Mouse (Mus musculus): ENCODE data around the gene Nalcn.

DNA sequence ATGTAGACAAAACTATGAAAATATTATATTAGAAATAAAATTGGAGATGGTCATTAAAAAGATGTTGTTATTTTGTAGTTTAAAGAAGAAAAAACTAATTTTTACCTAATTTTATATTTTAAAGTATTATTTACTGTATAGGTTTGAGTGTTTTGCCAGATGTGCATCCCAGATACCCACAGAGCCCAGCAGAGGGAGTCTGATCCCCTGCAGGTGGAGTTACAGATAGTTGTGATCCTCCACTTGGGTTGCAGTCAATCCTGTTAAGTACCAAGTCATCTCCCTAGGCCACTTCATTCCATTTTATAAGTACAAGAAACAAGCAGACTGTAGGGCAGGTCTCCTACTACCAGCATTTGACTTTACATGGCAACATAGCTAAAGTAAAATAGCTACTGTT lies 84.6 kb downstream of the Nalcn start:
- TF ChIP-seq CTCF (IDR thresholded peaks at IDR 0.05; ENCODE audit: low read depth) (no peak), EP300 (IDR thresholded peaks at IDR 0.05; ENCODE audit: low read depth) (no peak)

All from liver, embryonic 14.5 days (tissue).